Mouse (Mus musculus) stomach, embryonic 15.5 days (tissue): Measurements from ENCODE around the gene Krtap3-3. TPM values are rescaled to one million over a fixed set of nuclear protein-coding genes. Genes with fewer than 3 reads are reported as not detected.

Experiments used
- ATAC-seq: fragments of 200-750 bp; cut with Nextera tagmentation; 2 replicates; pipeline ENCODE4 v1.8.0; 2017; ENCODE audit warnings: low read depth, moderate number of reproducible peaks, moderate TSS enrichment; ENCODE audit not compliant: insufficient read depth, low FRiP score
- H3K27ac ChIP-seq: fragments of 300-500 bp; sonication (generic); 2 replicates; pipeline ENCODE4 v1.5.1; 2015; ENCODE audit warnings: mild to moderate bottlenecking, inconsistent platforms
- H3K27me3 ChIP-seq: fragments of 300-500 bp; sonication (generic); replicated peaks from 2 replicates; pipeline ENCODE4 v1.6.1; 2015; ENCODE audit warnings: inconsistent platforms
- H3K36me3 ChIP-seq: fragments of 300-500 bp; sonication (generic); 2 replicates; pipeline ENCODE4 v1.6.1; 2015; ENCODE audit warnings: inconsistent platforms
- H3K4me1 ChIP-seq: fragments of 300-500 bp; sonication (generic); 2 replicates; pipeline ENCODE4 v1.6.1; 2015; ENCODE audit warnings: inconsistent platforms
- H3K4me2 ChIP-seq: fragments of 300-500 bp; sonication (generic); 2 replicates; pipeline ENCODE4 v1.6.1; 2015; ENCODE audit warnings: mild to moderate bottlenecking, inconsistent platforms
- H3K4me3 ChIP-seq: fragments of 300-500 bp; sonication (generic); replicated peaks from 2 replicates; pipeline ENCODE4 v1.5.1; 2015; ENCODE audit warnings: inconsistent platforms
- H3K9ac ChIP-seq: fragments of 300-500 bp; sonication (generic); 2 replicates; pipeline ENCODE4 v1.6.1; 2015; ENCODE audit warnings: inconsistent platforms
- H3K9me3 ChIP-seq: fragments of 300-500 bp; sonication (generic); 2 replicates; pipeline ENCODE4 v1.6.1; 2016; ENCODE audit warnings: inconsistent platforms
- WGBS: fragments of 180-500 bp; shearing (Covaris S2); methylation state at CpG from one replicate; pipeline ENCODE4 v1.1.7; 2015; 5-methylcytosine and 5-hydroxymethylcytosine counted together
- polyA plus RNA-seq: library from polyadenylated mRNA; unstranded; fragments of >200 nt; fragmentation: Nextera tagmentation; extraction: Ambion mirVana; gene quantifications from 2 replicates; pipeline ENCODE4 v1.2.1, GENCODE M21; 2015

Gene Krtap3-3
- polyA plus RNA-seq, 1 experiment from 2014 or later: not detected

DNA sequence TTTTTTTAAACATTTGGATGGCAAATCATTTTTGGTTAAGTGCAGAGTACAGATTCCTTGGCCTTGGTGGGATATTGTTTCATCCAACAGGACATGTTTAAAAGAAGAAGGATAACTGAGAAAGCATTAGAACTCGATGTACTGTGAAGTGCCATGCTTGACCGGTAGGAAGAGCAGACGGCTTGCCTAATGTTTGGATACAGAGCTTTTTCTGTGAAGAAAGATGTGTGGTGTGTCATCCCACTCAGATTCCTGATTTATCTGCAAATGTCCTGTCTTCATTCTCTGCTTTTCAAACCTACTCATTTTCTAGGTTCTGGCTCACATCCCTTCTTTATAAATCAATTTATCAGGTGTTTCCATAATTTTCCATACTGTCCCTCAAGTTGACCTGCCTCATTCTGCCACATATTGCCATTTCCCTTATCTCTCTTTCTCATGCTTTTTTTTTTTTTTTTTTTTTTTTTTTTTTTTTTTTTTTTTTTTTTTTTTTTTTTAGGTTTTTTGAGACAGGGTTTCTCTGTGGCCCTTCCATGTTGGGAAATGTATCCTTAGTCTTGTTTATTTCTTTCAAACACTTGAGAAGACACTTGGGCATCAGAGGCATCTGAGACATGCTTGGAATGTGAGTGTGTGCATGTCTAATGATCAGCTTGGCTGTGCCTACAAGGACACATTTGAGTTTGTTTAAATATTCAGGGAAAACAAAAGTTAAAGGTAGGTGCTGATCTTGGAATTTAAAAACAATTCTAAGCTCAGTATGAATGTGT is 7.5 kb upstream of the Krtap3-3 start:
- ATAC-seq: no peak
- 57% methylated on average over 3 of the region's 3 CpGs for WGBS
- Histone ChIP-seq H3K9ac (no peak overlapping the region), H3K36me3 (no peaks in the 10 kb centered on the region), H3K27ac (no peak overlapping the region), H3K4me2 (no peak overlapping the region), H3K27me3 (no peaks in the 10 kb centered on the region), H3K4me1 (no peaks in the 10 kb centered on the region), H3K9me3 (no peaks in the 10 kb centered on the region), H3K4me3 (no peak overlapping the region)

GRCm38 (mm10) chr11:99556753-99557152 is 6.1 kb upstream of the Krtap3-3 start, which contains the start of gene Krtap3-2:
TSS of gene Krtap3-2 (minus strand) at chr11:99556853.
- no peak within 1 kb of the TSS for H3K4me3 ChIP-seq
- WGBS: 84% methylated on average over 2 of the region's 2 CpGs

DNA sequence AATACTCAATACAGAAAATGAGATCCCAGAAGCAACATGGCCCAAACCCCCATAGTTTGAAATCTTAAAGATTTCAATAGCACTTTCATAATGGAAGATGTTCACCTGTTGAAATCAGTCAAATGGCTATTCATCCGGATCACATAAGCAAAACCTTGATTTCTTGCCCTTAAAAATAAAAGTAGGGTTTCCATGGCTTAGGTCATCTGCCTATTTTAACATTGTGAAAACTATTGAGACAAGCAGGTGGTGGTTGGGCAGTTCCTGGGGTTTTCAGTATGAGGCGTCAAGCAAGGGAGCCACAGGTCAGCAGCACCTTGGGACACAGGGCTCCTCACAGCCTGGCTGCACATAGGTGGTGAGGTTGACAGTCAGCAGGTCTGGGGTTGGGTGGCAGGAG is 5.5 kb upstream of the Krtap3-3 start:
- Histone ChIP-seq H3K9ac (no peak overlapping the region), H3K4me2 (no peak overlapping the region), H3K36me3 (no peaks in the 10 kb centered on the region), H3K4me3 (no peak overlapping the region), H3K27ac (no peak overlapping the region), H3K4me1 (no peaks in the 10 kb centered on the region), H3K27me3 (no peaks in the 10 kb centered on the region), H3K9me3 (no peaks in the 10 kb centered on the region)
- 89% methylated on average over 2 of the region's 2 CpGs for WGBS
- no peak for ATAC-seq

More at GRCm38 (mm10) chr11:99556753-99557152, 6.1 kb upstream of the Krtap3-3 start, which contains the start of gene Krtap3-2:
- H3K27me3 ChIP-seq: no peaks in the 10 kb centered on the region
- no peak within 1 kb of the TSS for H3K27ac ChIP-seq
- no peak for ATAC-seq
- H3K9me3 ChIP-seq: no peaks in the 10 kb centered on the region
- H3K36me3 ChIP-seq: no peaks in the 10 kb centered on the region
- H3K9ac ChIP-seq: no peak within 1 kb of the TSS
- H3K4me2 ChIP-seq: no peak within 1 kb of the TSS
- H3K4me1 ChIP-seq: no peaks in the 10 kb centered on the region

DNA sequence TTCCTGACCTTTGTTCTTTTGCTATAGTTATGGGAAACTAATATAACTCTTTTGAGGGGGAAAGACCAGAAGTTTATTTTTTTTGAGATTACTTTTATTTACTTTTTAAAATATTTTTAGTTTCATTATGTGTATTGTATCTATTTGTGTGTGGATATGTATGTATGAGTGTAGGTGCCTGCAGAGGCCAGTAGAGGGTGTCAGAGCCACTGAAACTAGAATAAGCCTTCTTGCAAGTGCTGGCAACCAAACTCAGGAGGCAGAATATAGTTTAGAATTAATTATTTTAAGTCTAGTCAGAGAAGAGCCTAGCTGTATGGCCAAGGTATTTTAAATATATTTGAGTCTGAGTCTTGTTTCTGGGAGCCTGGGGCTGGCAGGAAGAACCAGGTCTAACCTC is 2.8 kb downstream of the Krtap3-3 start:
- H3K9ac ChIP-seq: no peak overlapping the region
- no peaks in the 10 kb centered on the region for H3K4me1 ChIP-seq
- H3K9me3 ChIP-seq: no peaks in the 10 kb centered on the region
- ATAC-seq: no peak
- no peak overlapping the region for H3K27ac ChIP-seq
- H3K4me2 ChIP-seq: no peak overlapping the region
- H3K27me3 ChIP-seq: no peaks in the 10 kb centered on the region
- no peak overlapping the region for H3K4me3 ChIP-seq
- H3K36me3 ChIP-seq: no peaks in the 10 kb centered on the region

- Histone ChIP-seq H3K4me1 (no peaks in the 10 kb centered on the region), H3K36me3 (no peaks in the 10 kb centered on the region), H3K9ac (no peak overlapping the region), H3K27ac (no peak overlapping the region), H3K4me2 (no peak overlapping the region), H3K9me3 (no peaks in the 10 kb centered on the region), H3K27me3 (no peaks in the 10 kb centered on the region), H3K4me3 (no peak overlapping the region)
- WGBS: 64% methylated on average over 9 of the region's 9 CpGs
- no peak for ATAC-seq
These were observed 10.9 kb downstream of the Krtap3-3 start for GRCm38 (mm10) chr11:99539721-99540120.

GRCm38 (mm10) chr11:99521288-99521860 is 29.3 kb downstream of the Krtap3-3 start, which contains the start of gene Krt39:
TSS of gene Krt39 (minus strand) at chr11:99521338.
- Histone ChIP-seq H3K9ac (no peak within 1 kb of the TSS), H3K27ac (no peak within 1 kb of the TSS), H3K4me2 (no peak within 1 kb of the TSS), H3K4me3 (no peak within 1 kb of the TSS), H3K27me3 (no peaks in the 10 kb centered on the region), H3K9me3 (no peaks in the 10 kb centered on the region), H3K4me1 (no peaks in the 10 kb centered on the region), H3K36me3 (no peaks in the 10 kb centered on the region)
- ATAC-seq: no peak
- WGBS: 67% methylated on average over 13 of the region's 13 CpGs

GRCm38 (mm10) chr11:99514098-99514497 is 36.6 kb downstream of the Krtap3-3 start:
- peak overlapping the region; percentile 61; the same call in 1 of the 2 replicates for H3K27ac ChIP-seq
- H3K4me2 ChIP-seq: no peak overlapping the region
- H3K36me3 ChIP-seq: no peaks in the 10 kb centered on the region
- no peaks in the 10 kb centered on the region for H3K27me3 ChIP-seq
- no peaks in the 10 kb centered on the region for H3K9me3 ChIP-seq
- 58% methylated on average over 8 of the region's 8 CpGs for WGBS
- no peak overlapping the region for H3K9ac ChIP-seq
- H3K4me3 ChIP-seq: no peak overlapping the region
- H3K4me1 ChIP-seq: no peaks in the 10 kb centered on the region
- peak; percentile 78; the same call in 1 of the 2 replicates for ATAC-seq

Other genes starting within 250 kb of the Krtap3-3 start
- gene Krt25, start 227.9 kb downstream of the Krtap3-3 start, polyA plus RNA-seq: 0.06 TPM in 1 of 2 replicates, not detected in the other
- 0.06 TPM in 1 of 2 replicates, not detected in the other for gene Krt26, start 212.9 kb downstream of the Krtap3-3 start, polyA plus RNA-seq
- not detected in 2 replicates for gene Krt27, start 199.8 kb downstream of the Krtap3-3 start, polyA plus RNA-seq
- gene Krt28, start 176.0 kb downstream of the Krtap3-3 start, polyA plus RNA-seq: 0.08 TPM in 2 replicates
- 22.2 and 24.5 TPM in 2 replicates for gene Krt10, start 161.5 kb downstream of the Krtap3-3 start, polyA plus RNA-seq
- 0.09 TPM in 1 of 2 replicates, not detected in the other for gene Krt12, start 128.6 kb downstream of the Krtap3-3 start, polyA plus RNA-seq
- gene Krt20, start 112.7 kb downstream of the Krtap3-3 start, polyA plus RNA-seq: 17.1 and 19.7 TPM in 2 replicates
- gene Krt23, start 57.7 kb downstream of the Krtap3-3 start, polyA plus RNA-seq: 33.1 and 41.9 TPM in 2 replicates
- gene Krt39, start 29.5 kb downstream of the Krtap3-3 start, polyA plus RNA-seq: not detected in 2 replicates
- not detected in 2 replicates for gene Krt40, start 7.7 kb downstream of the Krtap3-3 start, polyA plus RNA-seq
- gene Krtap3-2, start 6.0 kb upstream of the Krtap3-3 start, polyA plus RNA-seq: not detected in 2 replicates
- gene Gm11939, start 8.6 kb upstream of the Krtap3-3 start, polyA plus RNA-seq: not detected in 2 replicates
- not detected in 2 replicates for gene Krtap3-1, start 15.8 kb upstream of the Krtap3-3 start, polyA plus RNA-seq
- not detected in 2 replicates for gene Krtap1-5, start 30.2 kb upstream of the Krtap3-3 start, polyA plus RNA-seq
- gene Krtap1-4, start 32.8 kb upstream of the Krtap3-3 start, polyA plus RNA-seq: not detected in 2 replicates
- not detected in 2 replicates for gene Krtap1-3, start 40.5 kb upstream of the Krtap3-3 start, polyA plus RNA-seq
- gene Krtap9-3, start 47.2 kb upstream of the Krtap3-3 start, polyA plus RNA-seq: not detected in 2 replicates
- not detected in 2 replicates for gene Gm11938, start 52.4 kb upstream of the Krtap3-3 start, polyA plus RNA-seq
- gene Gm11937, start 59.3 kb upstream of the Krtap3-3 start, polyA plus RNA-seq: not detected in 2 replicates
- gene Krtap2-4, start 64.0 kb upstream of the Krtap3-3 start, polyA plus RNA-seq: not detected in 2 replicates
- gene Gm11562, start 69.6 kb upstream of the Krtap3-3 start, polyA plus RNA-seq: not detected in 2 replicates
- not detected in 2 replicates for gene Krtap4-1, start 77.4 kb upstream of the Krtap3-3 start, polyA plus RNA-seq
- not detected in 2 replicates for gene Krtap4-2, start 84.2 kb upstream of the Krtap3-3 start, polyA plus RNA-seq
- gene Krtap4-7, start 93.2 kb upstream of the Krtap3-3 start, polyA plus RNA-seq: not detected in 2 replicates
- gene Gm11555, start 99.4 kb upstream of the Krtap3-3 start, polyA plus RNA-seq: not detected in 2 replicates
- not detected in 2 replicates for gene Gm11563, start 108.1 kb upstream of the Krtap3-3 start, polyA plus RNA-seq
- gene Krtap4-6, start 115.1 kb upstream of the Krtap3-3 start, polyA plus RNA-seq: not detected in 2 replicates
- gene Gm14190, start 139.9 kb upstream of the Krtap3-3 start, polyA plus RNA-seq: not detected in 2 replicates
- not detected in 2 replicates for gene Gm14180, start 183.4 kb upstream of the Krtap3-3 start, polyA plus RNA-seq
- gene Gm11595, start 222.0 kb upstream of the Krtap3-3 start, polyA plus RNA-seq: not detected in 2 replicates
- not detected in 2 replicates for gene Krtap4-8, start 229.8 kb upstream of the Krtap3-3 start, polyA plus RNA-seq
- not detected in 2 replicates for gene Krtap4-9, start 234.3 kb upstream of the Krtap3-3 start, polyA plus RNA-seq
- gene Gm11596, start 242.6 kb upstream of the Krtap3-3 start, polyA plus RNA-seq: not detected in 2 replicates
- gene Gm11569, start 248.1 kb upstream of the Krtap3-3 start, polyA plus RNA-seq: not detected in 2 replicates